Mouse (Mus musculus): ENCODE results near the gene Egfl7. TPM values are rescaled to one million over a fixed set of nuclear protein-coding genes. Genes with fewer than 3 reads are reported as not detected.
A peak's percentile ranks its signal among the peaks of the same experiment; 100 is the strongest.

The Egfl7 gene
- total and polyA plus RNA-seq, 2 experiments from 2014 or later: 63.2 to 83.0 TPM

DNA sequence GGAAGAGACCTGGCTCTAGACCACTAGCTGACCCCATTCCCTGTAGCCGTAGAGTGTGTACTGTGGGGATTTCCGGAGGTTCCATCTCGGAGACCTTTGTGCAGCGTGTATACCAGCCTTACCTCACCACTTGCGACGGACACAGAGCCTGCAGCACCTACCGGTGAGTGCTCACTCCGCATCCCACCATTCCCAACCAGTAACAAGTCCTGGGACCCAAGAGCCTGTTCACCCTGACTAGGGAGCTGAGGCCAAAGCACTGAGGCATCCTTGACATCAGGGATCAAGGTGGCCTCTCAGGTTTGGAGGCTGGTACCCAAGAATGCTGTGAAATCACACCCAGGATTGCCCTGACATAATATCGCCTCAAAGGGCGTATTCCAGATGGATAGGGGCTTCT, 9.5 kb downstream of the Egfl7 start:
- DNase-seq (ENCODE audit: low spot score): no peak
- Histone ChIP-seq H3K4me2 (ENCODE audit: low read depth, low read length, poor library complexity, severe bottlenecking) (no peak overlapping the region), H3K9me3 (ENCODE audit: low read length) (no peaks in the 10 kb centered on the region), H3K27ac (ENCODE audit: low read depth, low read length) (no peak overlapping the region), H3K4me3 (ENCODE audit: low read depth, low read length) (no peak overlapping the region), H3K4me1 (ENCODE audit: insufficient read depth, low read length) (no peaks in the 10 kb centered on the region), H3K9ac (replicated peaks; ENCODE audit: low read length, poor library complexity, severe bottlenecking) (no peak overlapping the region), H3K27me3 (ENCODE audit: insufficient read depth, low read length) (no peaks in the 10 kb centered on the region), H3K36me3 (ENCODE audit: insufficient read depth, low read length) (no peaks in the 10 kb centered on the region)
- ATAC-seq (ENCODE audit: low FRiP score): no peak
- 87% methylated on average over 10 of the region's 10 CpGs for WGBS
- no peak for TF ChIP-seq CTCF (IDR thresholded peaks at IDR 0.05)

DNA sequence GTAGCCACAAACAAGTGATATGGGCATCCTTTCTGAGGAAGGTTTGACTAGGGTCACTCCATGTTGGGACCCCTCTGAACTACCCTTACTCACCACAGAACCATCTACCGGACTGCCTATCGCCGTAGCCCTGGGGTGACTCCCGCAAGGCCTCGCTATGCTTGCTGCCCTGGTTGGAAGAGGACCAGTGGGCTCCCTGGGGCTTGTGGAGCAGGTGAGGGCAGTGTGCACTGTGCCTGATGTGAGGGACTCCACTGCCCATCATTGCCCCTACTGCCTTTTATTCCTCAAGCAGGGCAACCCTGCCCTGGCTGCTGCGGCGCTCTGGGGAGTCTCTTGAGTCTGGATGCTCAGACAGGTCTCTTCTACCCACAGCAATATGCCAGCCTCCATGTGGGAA, 10.5 kb downstream of the Egfl7 start:
- Histone ChIP-seq H3K36me3 (ENCODE audit: insufficient read depth, low read length) (no peaks in the 10 kb centered on the region), H3K27ac (ENCODE audit: low read depth, low read length) (no peak overlapping the region), H3K9me3 (ENCODE audit: low read length) (no peaks in the 10 kb centered on the region), H3K4me1 (ENCODE audit: insufficient read depth, low read length) (no peaks in the 10 kb centered on the region), H3K4me2 (ENCODE audit: low read depth, low read length, poor library complexity, severe bottlenecking) (no peak overlapping the region), H3K9ac (replicated peaks; ENCODE audit: low read length, poor library complexity, severe bottlenecking) (no peak overlapping the region), H3K27me3 (ENCODE audit: insufficient read depth, low read length) (no peaks in the 10 kb centered on the region), H3K4me3 (ENCODE audit: low read depth, low read length) (no peak overlapping the region)
- 93% methylated on average over 7 of the region's 7 CpGs for WGBS
- TF ChIP-seq CTCF (IDR thresholded peaks at IDR 0.05): no peak
- DNase-seq (ENCODE audit: low spot score) (no peak), ATAC-seq (ENCODE audit: low FRiP score) (no peak)

DNA sequence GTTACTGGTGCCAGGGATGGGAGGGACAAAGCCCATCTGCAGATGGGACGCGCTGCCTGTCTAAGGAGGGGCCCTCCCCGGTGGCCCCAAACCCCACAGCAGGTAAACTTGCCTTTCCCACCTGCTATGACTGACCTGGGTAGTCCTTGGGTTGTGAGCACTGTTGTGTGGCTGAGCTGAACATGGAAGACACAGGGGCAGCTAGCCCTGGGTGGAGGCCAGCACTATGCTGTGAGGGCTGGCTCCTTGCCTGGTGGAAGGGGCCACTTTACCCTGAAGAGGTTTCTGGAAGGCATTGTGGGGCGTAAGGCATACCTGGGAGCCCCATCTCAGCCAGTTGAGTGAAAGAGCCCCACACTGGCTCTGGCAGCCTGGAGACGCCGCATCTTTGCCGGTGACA, 11.1 kb downstream of the Egfl7 start:
- Histone ChIP-seq H3K4me2 (ENCODE audit: low read depth, low read length, poor library complexity, severe bottlenecking) (no peak overlapping the region), H3K27me3 (ENCODE audit: insufficient read depth, low read length) (no peaks in the 10 kb centered on the region), H3K36me3 (ENCODE audit: insufficient read depth, low read length) (no peaks in the 10 kb centered on the region), H3K9ac (replicated peaks; ENCODE audit: low read length, poor library complexity, severe bottlenecking) (peak overlapping the region; percentile 19; the same call in 1 of the 2 replicates), H3K4me1 (ENCODE audit: insufficient read depth, low read length) (no peaks in the 10 kb centered on the region), H3K27ac (ENCODE audit: low read depth, low read length) (no peak overlapping the region), H3K4me3 (ENCODE audit: low read depth, low read length) (no peak overlapping the region), H3K9me3 (ENCODE audit: low read length) (no peaks in the 10 kb centered on the region)
- 93% methylated on average over 7 of the region's 7 CpGs for WGBS
- no peak for TF ChIP-seq CTCF (IDR thresholded peaks at IDR 0.05)
- ATAC-seq (ENCODE audit: low FRiP score): no peak
- no peak for DNase-seq (ENCODE audit: low spot score)

DNA sequence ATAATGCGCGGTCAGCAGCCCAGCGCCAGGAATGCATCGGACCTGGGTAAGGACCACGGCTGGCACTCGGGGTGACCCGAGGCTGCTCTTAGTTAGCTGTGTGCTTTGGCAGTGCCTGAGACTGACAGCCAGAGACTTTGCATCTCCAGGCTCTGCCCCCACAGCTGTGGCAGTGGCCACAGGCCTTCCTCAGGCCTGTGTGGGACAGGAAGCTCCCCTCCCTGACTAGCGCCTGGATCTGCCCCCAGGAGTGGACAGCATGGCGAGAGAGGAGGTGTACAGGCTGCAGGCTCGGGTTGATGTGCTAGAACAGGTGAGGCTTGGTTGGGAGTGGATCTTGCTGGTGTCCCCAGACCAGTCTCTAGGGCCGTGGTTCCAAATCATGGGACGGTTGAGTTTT, 11.6 kb downstream of the Egfl7 start:
- ATAC-seq (ENCODE audit: low FRiP score): no peak
- no peaks in the 10 kb centered on the region for H3K27me3 ChIP-seq (ENCODE audit: insufficient read depth, low read length)
- H3K9ac ChIP-seq (replicated peaks; ENCODE audit: low read length, poor library complexity, severe bottlenecking): no peak overlapping the region
- no peak overlapping the region for H3K4me2 ChIP-seq (ENCODE audit: low read depth, low read length, poor library complexity, severe bottlenecking)
- no peak for TF ChIP-seq CTCF (IDR thresholded peaks at IDR 0.05)
- no peaks in the 10 kb centered on the region for H3K36me3 ChIP-seq (ENCODE audit: insufficient read depth, low read length)
- no peak overlapping the region for H3K4me3 ChIP-seq (ENCODE audit: low read depth, low read length)
- whole genome bisulfite sequencing: 87% methylated on average over 12 of the region's 12 CpGs
- no peaks in the 10 kb centered on the region for H3K4me1 ChIP-seq (ENCODE audit: insufficient read depth, low read length)
- no peak for DNase-seq (ENCODE audit: low spot score)
- no peak overlapping the region for H3K27ac ChIP-seq (ENCODE audit: low read depth, low read length)
- H3K9me3 ChIP-seq (ENCODE audit: low read length): no peaks in the 10 kb centered on the region

DNA sequence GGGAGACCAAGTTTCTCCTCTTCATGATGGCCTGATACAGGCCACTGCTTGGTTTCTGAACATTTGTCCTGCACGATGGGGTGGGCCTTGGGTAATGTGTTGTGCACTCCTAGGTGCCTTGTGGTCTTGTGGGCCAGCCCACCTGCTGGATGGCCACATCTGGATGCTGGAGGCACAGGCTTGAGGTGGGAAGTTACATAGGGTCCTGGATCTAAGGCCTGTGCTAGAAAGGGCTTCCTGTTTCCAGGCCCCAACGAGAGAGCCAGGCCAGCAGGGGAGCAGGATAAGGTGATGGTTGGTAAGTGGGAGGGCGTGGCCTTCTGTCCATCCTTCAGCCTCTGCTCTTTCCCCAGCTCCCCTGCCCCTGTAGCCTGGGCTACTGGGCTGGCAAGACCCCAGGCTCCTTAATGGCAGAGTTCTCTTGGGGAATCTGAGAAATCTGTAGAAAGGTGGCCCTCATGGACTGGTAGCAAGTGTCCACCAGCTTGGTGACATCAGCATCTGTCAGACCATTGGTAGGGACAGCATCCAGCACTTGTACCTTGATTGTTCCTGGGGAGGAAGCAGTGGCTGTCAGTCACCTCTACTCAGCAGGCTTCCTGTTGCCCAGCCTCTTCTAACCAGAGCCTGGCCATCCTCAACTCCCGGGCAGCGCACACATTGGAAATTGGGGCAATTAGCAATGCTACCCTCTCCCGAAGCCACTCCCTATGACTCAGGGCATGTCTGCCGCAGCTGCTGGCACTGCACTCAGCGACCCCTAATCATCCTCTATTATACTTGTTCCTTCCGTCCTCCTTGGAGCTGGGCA, 13.6 kb downstream of the Egfl7 start:
- 73% methylated on average over 9 of the region's 9 CpGs for WGBS
- Histone ChIP-seq H3K36me3 (ENCODE audit: insufficient read depth, low read length) (no peaks in the 10 kb centered on the region), H3K27ac (ENCODE audit: low read depth, low read length) (no peak overlapping the region), H3K27me3 (ENCODE audit: insufficient read depth, low read length) (no peaks in the 10 kb centered on the region), H3K9me3 (ENCODE audit: low read length) (no peaks in the 10 kb centered on the region), H3K9ac (replicated peaks; ENCODE audit: low read length, poor library complexity, severe bottlenecking) (no peak overlapping the region), H3K4me3 (ENCODE audit: low read depth, low read length) (no peak overlapping the region), H3K4me2 (ENCODE audit: low read depth, low read length, poor library complexity, severe bottlenecking) (no peak overlapping the region), H3K4me1 (ENCODE audit: insufficient read depth, low read length) (no peaks in the 10 kb centered on the region)
- ATAC-seq (ENCODE audit: low FRiP score): no peak
- no peak for TF ChIP-seq CTCF (IDR thresholded peaks at IDR 0.05)
- no peak for DNase-seq (ENCODE audit: low spot score)

DNA sequence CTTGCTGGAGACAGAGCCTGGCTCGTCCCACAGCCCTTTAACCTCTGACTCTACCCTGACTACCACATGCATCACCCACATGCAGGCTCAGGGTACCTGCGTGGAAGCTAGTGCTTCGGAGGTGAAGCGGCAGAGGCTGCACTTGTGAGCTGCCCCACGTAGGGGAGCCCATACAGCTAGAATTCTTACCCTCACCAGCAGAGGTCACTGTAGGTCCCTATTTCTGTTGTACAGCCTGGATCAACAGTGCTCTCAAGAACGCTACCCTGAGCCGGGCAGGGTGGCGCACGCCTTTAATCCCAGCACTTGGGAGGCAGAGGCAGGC, 14.2 kb downstream of the Egfl7 start:
- H3K9me3 ChIP-seq (ENCODE audit: low read length): no peaks in the 10 kb centered on the region
- DNase-seq (ENCODE audit: low spot score): no peak
- H3K36me3 ChIP-seq (ENCODE audit: insufficient read depth, low read length): no peaks in the 10 kb centered on the region
- no peak overlapping the region for H3K27ac ChIP-seq (ENCODE audit: low read depth, low read length)
- no peak overlapping the region for H3K4me3 ChIP-seq (ENCODE audit: low read depth, low read length)
- TF ChIP-seq CTCF (IDR thresholded peaks at IDR 0.05): peak; percentile 37; the same call in 1 of the 2 replicates
- H3K9ac ChIP-seq (replicated peaks; ENCODE audit: low read length, poor library complexity, severe bottlenecking): no peak overlapping the region
- WGBS: 69% methylated on average over 9 of the region's 9 CpGs
- H3K27me3 ChIP-seq (ENCODE audit: insufficient read depth, low read length): no peaks in the 10 kb centered on the region
- H3K4me1 ChIP-seq (ENCODE audit: insufficient read depth, low read length): no peaks in the 10 kb centered on the region
- H3K4me2 ChIP-seq (ENCODE audit: low read depth, low read length, poor library complexity, severe bottlenecking): no peak overlapping the region
- no peak for ATAC-seq (ENCODE audit: low FRiP score)

All from midbrain, postnatal 0 days (tissue).